Mouse (Mus musculus): ENCODE measurements around the gene Etv5.

DNA sequence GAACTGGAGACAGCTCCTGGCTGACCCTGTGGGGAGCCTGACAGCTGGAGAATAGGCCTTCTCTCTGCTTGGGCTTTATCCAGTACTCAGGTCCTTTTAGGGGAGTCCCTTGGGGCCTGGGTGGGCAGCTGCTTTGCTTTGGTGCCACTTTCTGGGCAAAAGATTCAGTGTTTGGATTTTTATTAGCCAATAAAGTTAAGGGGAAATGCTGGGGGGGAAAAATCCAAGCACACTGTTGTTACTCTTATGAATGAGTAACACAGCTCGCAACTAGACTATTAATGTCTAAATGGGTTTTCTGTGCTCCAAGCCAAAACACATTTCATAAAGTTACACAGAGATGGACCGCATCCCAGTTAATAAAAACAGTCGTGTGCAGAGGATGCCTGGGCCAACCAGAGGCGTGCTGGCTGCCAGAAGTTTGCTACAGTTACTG, 98.3 kb downstream of the Etv5 start:
- no peak for TF ChIP-seq CTCF (IDR thresholded peaks at IDR 0.05; ENCODE audit: low read depth, low read length)
- TF ChIP-seq GATA1 (IDR thresholded peaks at IDR 0.05; ENCODE audit: borderline replicate concordance, low read length): no peak

Data from G1E (cell line).